Mouse (Mus musculus) midbrain, postnatal 0 days (tissue): ENCODE data around the gene Cd69. TPM values are rescaled to one million over a fixed set of nuclear protein-coding genes. Genes with fewer than 3 reads are reported as not detected.

ENCODE experiments used
- ATAC-seq: fragments of 200-750 bp; cut with Nextera tagmentation; 2 replicates; pipeline ENCODE4 v1.8.0; 2017; ENCODE audit warnings: moderate number of reproducible peaks, mild to moderate bottlenecking, moderate TSS enrichment, moderate library complexity; ENCODE audit not compliant: low FRiP score
- DNase-seq: peaks from one replicate; pipeline ENCODE4 v3.0.0-alpha.2; 2015; ENCODE audit warnings: low spot score
- H3K27ac ChIP-seq: fragments of 300-500 bp; sonication (generic); 2 replicates; pipeline ENCODE4 v1.5.1; 2014; ENCODE audit warnings: low read depth, mild to moderate bottlenecking, low read length, mixed read lengths
- H3K27me3 ChIP-seq: fragments of 300-500 bp; sonication (generic); 2 replicates; pipeline ENCODE4 v1.6.1; 2014; ENCODE audit warnings: low read length, control low read depth, mixed read lengths; ENCODE audit not compliant: insufficient read depth
- H3K36me3 ChIP-seq: fragments of 300-500 bp; sonication (generic); 2 replicates; pipeline ENCODE4 v1.6.1; 2014; ENCODE audit warnings: low read length, control low read depth, mixed read lengths; ENCODE audit not compliant: insufficient read depth
- H3K4me1 ChIP-seq: fragments of 300-500 bp; sonication (generic); 2 replicates; pipeline ENCODE4 v1.6.1; 2014; ENCODE audit warnings: mild to moderate bottlenecking, control low read depth, antibody characterized with exemption, low read length, mixed read lengths; ENCODE audit not compliant: insufficient read depth
- H3K4me2 ChIP-seq: fragments of 300-500 bp; sonication (generic); 2 replicates; pipeline ENCODE4 v1.6.1; 2014; ENCODE audit warnings: low read depth, mild to moderate bottlenecking, low read length, mixed read lengths; ENCODE audit not compliant: poor library complexity, severe bottlenecking
- H3K4me3 ChIP-seq: fragments of 300-500 bp; sonication (generic); 2 replicates; pipeline ENCODE4 v1.5.1; 2014; ENCODE audit warnings: low read depth, mild to moderate bottlenecking, low read length, moderate library complexity
- H3K9ac ChIP-seq: fragments of 300-500 bp; sonication (generic); replicated peaks from 2 replicates; pipeline ENCODE4 v1.6.1; 2014; ENCODE audit warnings: mild to moderate bottlenecking, low read length, moderate library complexity, mixed read lengths; ENCODE audit not compliant: poor library complexity, severe bottlenecking
- H3K9me3 ChIP-seq: fragments of 300-500 bp; sonication (generic); 2 replicates; pipeline ENCODE4 v1.6.1; 2016; ENCODE audit warnings: low read length, control low read depth
- CTCF ChIP-seq: IDR thresholded peaks from 2 replicates; pipeline ENCODE4 v1.5.1; 2016; ENCODE audit warnings: antibody characterized with exemption, mild to moderate bottlenecking
- WGBS: fragments of 180-500 bp; shearing (Covaris S2); extraction: QIAGEN DNeasy Blood & Tissue Kit; methylation state at CpG from one replicate; pipeline ENCODE4 v1.1.7; 2014; 5-methylcytosine and 5-hydroxymethylcytosine counted together
- polyA plus RNA-seq: library from polyadenylated mRNA; unstranded; fragments of >200 nt; fragmentation: Nextera tagmentation; extraction: Ambion mirVana; gene quantifications from 2 replicates; pipeline ENCODE4 v1.2.1, GENCODE M21; 2015
- total RNA-seq: library from RNA; depleted of rRNA; stranded (reverse); fragments of >200 nt; gene quantifications from 2 replicates; pipeline ENCODE4 v1.2.3, GENCODE M21; 2014

The Cd69 gene
- total and polyA plus RNA-seq, 2 experiments from 2014 or later: not detected

- no peak overlapping the region for H3K9ac ChIP-seq
These were observed 41.8 kb downstream of the Cd69 start for GRCm38 (mm10) chr6:129233366-129233954.

DNA sequence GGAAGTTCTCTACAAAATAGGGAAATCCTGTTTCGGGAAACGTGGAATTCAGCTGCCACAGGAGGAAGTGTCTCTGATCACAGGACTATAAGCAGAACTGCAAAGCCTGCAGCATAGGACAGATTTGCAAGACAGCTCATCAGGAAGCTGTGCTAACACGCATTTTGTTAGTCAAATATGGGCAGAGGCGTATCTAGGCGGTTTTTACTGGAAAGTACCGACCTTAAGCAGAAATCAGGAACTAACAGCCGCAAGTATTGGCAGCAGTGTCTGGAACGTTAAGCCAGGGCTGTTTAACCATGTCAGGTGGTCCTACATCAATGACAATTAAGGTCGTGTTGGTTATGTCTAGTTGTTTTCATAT is 42.4 kb downstream of the Cd69 start:
- no peak overlapping the region for H3K4me2 ChIP-seq
- no peak for TF ChIP-seq CTCF
- no peak overlapping the region for H3K9ac ChIP-seq
- H3K4me3 ChIP-seq: no peak overlapping the region
- no peaks in the 10 kb centered on the region for H3K36me3 ChIP-seq
- DNase-seq (no peak), ATAC-seq (no peak)
- no peak overlapping the region for H3K27ac ChIP-seq
- no peaks in the 10 kb centered on the region for H3K9me3 ChIP-seq
- H3K4me1 ChIP-seq: no peaks in the 10 kb centered on the region
- WGBS: 77% methylated on average over 9 of the region's 9 CpGs
- no peaks in the 10 kb centered on the region for H3K27me3 ChIP-seq

More at GRCm38 (mm10) chr6:129233366-129233954, 41.8 kb downstream of the Cd69 start:
- H3K4me1 ChIP-seq: no peaks in the 10 kb centered on the region
- no peak overlapping the region for H3K27ac ChIP-seq
- ATAC-seq (no peak), DNase-seq (no peak)
- H3K4me3 ChIP-seq: no peak overlapping the region
- 91% methylated on average over 6 of the region's 6 CpGs for WGBS
- H3K4me2 ChIP-seq: no peak overlapping the region
- no peaks in the 10 kb centered on the region for H3K27me3 ChIP-seq
- H3K9me3 ChIP-seq: no peaks in the 10 kb centered on the region
- no peaks in the 10 kb centered on the region for H3K36me3 ChIP-seq
- TF ChIP-seq CTCF: no peak

DNA sequence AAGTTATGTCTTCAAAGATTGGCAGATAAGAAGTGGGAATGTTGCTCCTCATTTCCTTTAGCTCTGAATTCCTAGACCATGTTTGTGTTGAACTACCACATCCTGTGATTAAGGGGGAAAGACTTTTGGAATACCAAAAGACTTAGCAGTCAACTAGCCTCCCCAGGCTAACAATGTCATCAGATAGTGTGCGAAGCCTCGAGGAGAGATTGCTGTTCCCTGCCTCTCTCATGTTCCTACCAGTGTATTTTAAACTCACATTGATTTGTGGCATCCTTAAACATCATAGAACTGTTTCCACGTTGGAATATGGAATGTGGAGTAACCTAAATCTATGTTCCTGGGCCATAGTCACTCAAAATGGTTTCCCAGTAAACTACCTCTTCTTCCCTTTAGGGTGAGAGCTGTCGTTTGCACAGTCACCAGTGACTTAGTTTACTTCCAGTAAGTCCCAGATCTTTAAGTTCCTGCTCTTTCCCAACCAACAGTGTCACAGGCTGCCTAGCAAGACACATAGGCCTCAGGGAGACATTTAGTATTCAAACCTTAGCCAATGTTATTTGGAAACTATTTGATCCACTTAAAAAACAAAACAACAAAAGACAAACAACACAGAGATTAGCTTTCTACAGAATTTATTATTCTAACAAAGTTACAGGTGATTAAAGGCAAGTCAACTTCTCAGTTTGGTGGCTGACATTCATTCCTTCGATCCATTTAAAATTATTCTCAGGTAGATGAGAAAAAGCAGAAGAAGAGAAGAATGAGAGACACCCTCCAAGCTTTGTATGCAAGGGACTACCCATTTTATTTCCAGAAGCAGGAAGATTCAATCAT is 43.0 kb downstream of the Cd69 start:
- H3K27ac ChIP-seq: no peak overlapping the region
- 75% methylated on average over 5 of the region's 5 CpGs for WGBS
- H3K4me2 ChIP-seq: no peak overlapping the region
- no peaks in the 10 kb centered on the region for H3K36me3 ChIP-seq
- ATAC-seq: no peak
- no peak for TF ChIP-seq CTCF
- DNase-seq: no peak
- no peak overlapping the region for H3K9ac ChIP-seq
- H3K9me3 ChIP-seq: no peaks in the 10 kb centered on the region
- no peak overlapping the region for H3K4me3 ChIP-seq
- H3K4me1 ChIP-seq: no peaks in the 10 kb centered on the region
- no peaks in the 10 kb centered on the region for H3K27me3 ChIP-seq

- Histone ChIP-seq H3K4me3 (no peak overlapping the region), H3K4me1 (no peaks in the 10 kb centered on the region), H3K36me3 (no peaks in the 10 kb centered on the region), H3K27me3 (no peaks in the 10 kb centered on the region), H3K9ac (no peak overlapping the region), H3K27ac (peak overlapping the region; percentile 27; the same call in 1 of the 2 replicates), H3K9me3 (no peaks in the 10 kb centered on the region), H3K4me2 (no peak overlapping the region)
- TF ChIP-seq CTCF: no peak
- 68% methylated on average over 3 of the region's 3 CpGs for WGBS
- DNase-seq (peak; percentile 70), ATAC-seq (no peak)
These were observed 45.3 kb downstream of the Cd69 start for GRCm38 (mm10) chr6:129229774-129230578.

GRCm38 (mm10) chr6:129228935-129229773 is 46.1 kb downstream of the Cd69 start:
- 0 out of 2 replicates have a peak overlapping the region, but pooled peaks have one; percentile 32 for H3K27ac ChIP-seq
- no peaks in the 10 kb centered on the region for H3K36me3 ChIP-seq
- no peaks in the 10 kb centered on the region for H3K9me3 ChIP-seq
- no peak overlapping the region for H3K4me2 ChIP-seq
- no peak overlapping the region for H3K9ac ChIP-seq
- H3K4me3 ChIP-seq: no peak overlapping the region
- TF ChIP-seq CTCF: no peak
- no peak for ATAC-seq
- DNase-seq: no peak
- no peaks in the 10 kb centered on the region for H3K4me1 ChIP-seq
- no peaks in the 10 kb centered on the region for H3K27me3 ChIP-seq
- WGBS: 65% methylated on average over 3 of the region's 3 CpGs
